Mouse (Mus musculus) spleen, postnatal 0 days (tissue): Measurements from ENCODE around the gene Il1rapl2. TPM values are rescaled to one million over a fixed set of nuclear protein-coding genes. Genes with fewer than 3 reads are reported as not detected.

Experiments
- polyA plus RNA-seq: library from polyadenylated mRNA; unstranded; fragments of >200 nt; fragmentation: Nextera tagmentation; extraction: Ambion mirVana; gene quantifications from 2 replicates; pipeline ENCODE4 v1.2.1, GENCODE M21; 2015

Il1rapl2 gene
- not detected in 2 replicates for polyA plus RNA-seq

DNA sequence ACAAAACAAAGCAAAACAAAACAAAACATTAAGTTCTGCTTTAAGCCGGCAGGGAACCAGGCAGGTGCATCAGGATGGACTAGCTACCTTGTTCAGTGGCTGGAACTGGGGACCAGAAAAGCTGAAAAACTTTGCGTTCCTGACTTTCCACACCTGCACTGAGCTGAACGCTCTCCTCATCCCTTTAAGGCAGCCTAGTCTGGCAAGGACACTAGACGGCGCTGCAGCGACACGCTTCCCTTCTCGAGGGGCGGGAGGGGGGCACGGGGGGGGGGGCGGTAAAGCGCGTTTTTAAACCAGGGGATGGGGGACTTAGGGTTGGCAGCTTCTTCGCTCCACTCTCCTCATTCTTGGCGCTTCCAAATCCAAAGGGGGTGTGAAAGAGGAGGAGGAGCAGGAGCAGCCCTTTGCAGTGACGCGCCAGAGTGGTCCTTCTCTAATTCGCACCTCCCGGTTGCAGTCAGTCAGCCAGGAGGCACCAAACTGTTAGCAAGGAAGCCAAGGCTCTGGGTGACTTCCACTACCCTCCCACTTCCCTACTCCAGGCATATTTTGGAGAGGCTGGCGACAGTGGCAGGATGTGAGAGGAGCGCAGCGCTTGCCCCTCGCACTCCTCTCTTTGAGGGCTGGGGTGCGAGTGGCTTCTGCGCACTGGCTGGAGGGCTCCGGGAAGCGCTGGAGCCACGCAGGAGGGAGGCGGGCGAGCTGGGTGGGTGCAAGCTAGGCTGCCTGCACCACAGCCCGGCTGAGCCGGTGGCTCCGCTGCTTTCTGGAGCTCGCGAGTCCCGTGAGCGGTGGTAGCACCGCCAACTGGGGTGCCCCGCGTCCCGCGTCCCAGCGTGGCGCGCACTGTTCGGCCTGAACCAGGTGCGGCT is at the start of gene Il1rapl2:
Gene Il1rapl2 (plus strand): TSS at position 288 of the 875 bp plus-strand sequence.

GRCm38 (mm10) chrX:138209480-138209879 is 639.1 kb downstream of the Il1rapl2 start, which contains the start of gene Tex13a:
Tex13a (minus strand) TSS chrX:138209580.

